Mouse (Mus musculus) heart, postnatal 0 days (tissue): ENCODE measurements around the gene Macrod1.

Experiments used
- CTCF ChIP-seq: IDR thresholded peaks from 2 replicates; pipeline ENCODE4 v1.5.1; 2016; ENCODE audit warnings: antibody characterized with exemption, control low read depth, low read depth
- EP300 ChIP-seq: IDR thresholded peaks from 2 replicates; pipeline ENCODE4 v1.6.1; 2016; ENCODE audit warnings: antibody characterized with exemption, low read depth

DNA sequence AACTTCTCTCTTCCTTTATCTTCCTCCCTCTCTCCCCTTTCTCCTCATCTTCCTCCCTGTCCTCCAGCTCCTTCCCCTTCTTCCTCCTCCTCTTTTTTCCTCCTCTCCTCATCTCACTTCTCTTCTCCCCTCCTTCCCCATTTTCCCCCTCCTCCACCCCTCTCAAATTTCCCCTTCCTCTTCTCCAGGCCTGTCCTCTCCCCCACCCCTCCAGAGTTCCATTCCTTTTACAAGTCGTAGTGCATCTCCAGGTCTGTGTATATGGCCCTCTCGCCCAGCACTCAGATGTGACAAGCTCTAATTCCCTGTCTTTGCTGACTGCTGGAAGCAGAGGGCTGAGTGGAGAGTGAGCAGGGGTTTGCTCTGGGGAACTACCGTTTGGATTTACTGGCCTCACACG lies 14.2 kb downstream of the Macrod1 start:
- TF ChIP-seq CTCF (no peak), EP300 (no peak)
